Mouse (Mus musculus) lung, embryonic 14.5 days (tissue): Measurements from ENCODE around the gene Gm20481. TPM values are rescaled to one million over a fixed set of nuclear protein-coding genes. Genes with fewer than 3 reads are reported as not detected.
"Not testable (repeated sequence)": the region's sequence is repeated elsewhere in the genome, so short reads cannot be mapped to it uniquely, and the experiment has no call there.

Source experiments
- ATAC-seq: fragments of 200-750 bp; cut with Nextera tagmentation; 2 replicates; pipeline ENCODE4 v1.8.0; 2017; ENCODE audit warnings: mild to moderate bottlenecking, moderate TSS enrichment, moderate library complexity; ENCODE audit not compliant: insufficient read depth
- DNase-seq: peaks from one replicate; pipeline ENCODE4 v3.0.0-alpha.2; 2015
- H3K27ac ChIP-seq: fragments of 300-500 bp; sonication (generic); 2 replicates; pipeline ENCODE4 v1.5.1; 2014; ENCODE audit warnings: low read depth, mild to moderate bottlenecking, moderate library complexity
- H3K27me3 ChIP-seq: fragments of 300-500 bp; sonication (generic); 2 replicates; pipeline ENCODE4 v1.6.1; 2014; ENCODE audit warnings: low read length, control low read depth; ENCODE audit not compliant: insufficient read depth
- H3K36me3 ChIP-seq: fragments of 300-500 bp; sonication (generic); 2 replicates; pipeline ENCODE4 v1.6.1; 2014; ENCODE audit warnings: control low read depth; ENCODE audit not compliant: insufficient read depth
- H3K4me1 ChIP-seq: fragments of 300-500 bp; sonication (generic); 2 replicates; pipeline ENCODE4 v1.6.1; 2014; ENCODE audit warnings: antibody characterized with exemption, control low read depth; ENCODE audit not compliant: insufficient read depth
- H3K4me2 ChIP-seq: fragments of 300-500 bp; sonication (generic); 2 replicates; pipeline ENCODE4 v1.6.1; 2014; ENCODE audit warnings: mild to moderate bottlenecking
- H3K4me3 ChIP-seq: fragments of 300-500 bp; sonication (generic); 2 replicates; pipeline ENCODE4 v1.5.1; 2014; ENCODE audit warnings: low read depth, low read length
- H3K9ac ChIP-seq: fragments of 300-500 bp; sonication (generic); 2 replicates; pipeline ENCODE4 v1.6.1; 2014
- H3K9me3 ChIP-seq: fragments of 300-500 bp; sonication (generic); 2 replicates; pipeline ENCODE4 v1.6.1; 2016; ENCODE audit warnings: low read depth, low read length, control low read depth
- CTCF ChIP-seq: IDR thresholded peaks from 2 replicates; pipeline ENCODE4 v1.5.1; 2016; ENCODE audit warnings: antibody characterized with exemption, low read depth
- WGBS: fragments of 180-500 bp; shearing (Covaris S2); extraction: QIAGEN DNeasy Blood & Tissue Kit; methylation state at CpG from one replicate; pipeline ENCODE4 v1.1.7; 2014; 5-methylcytosine and 5-hydroxymethylcytosine counted together
- polyA plus RNA-seq: library from polyadenylated mRNA; unstranded; fragments of >200 nt; fragmentation: Nextera tagmentation; extraction: Ambion mirVana; gene quantifications from 2 replicates; pipeline ENCODE4 v1.2.1, GENCODE M21; 2014

Gene Gm20481
- polyA plus RNA-seq, 1 experiment from 2014 or later, result not detected

GRCm38 (mm10) chr17:34952378-34953040 lies 17.2 kb upstream of the Gm20481 start:
- WGBS, result 1% methylated on average over 23 of the region's 23 CpGs
- H3K36me3 ChIP-seq, result peaks cover 25% of the 10 kb centered on the region
- peak overlapping the region; percentile 97 for H3K4me2 ChIP-seq
- H3K9ac ChIP-seq, result peak overlapping the region; percentile 99
- H3K4me1 ChIP-seq, result peaks cover 8% of the 10 kb centered on the region
- no peaks in the 10 kb centered on the region for H3K9me3 ChIP-seq
- peak overlapping the region; percentile 99 for H3K4me3 ChIP-seq
- ATAC-seq (peak; percentile 74), DNase-seq (peak; percentile 90)
- peak; percentile 78 for TF ChIP-seq CTCF
- peak overlapping the region; percentile 96 for H3K27ac ChIP-seq
- H3K27me3 ChIP-seq, result peaks cover 7% of the 10 kb centered on the region; the same call in 1 of the 2 replicates

- H3K9me3 ChIP-seq, result no peaks in the 10 kb centered on the region
- peak overlapping the region; percentile 97; the same call in 1 of the 2 replicates for H3K4me2 ChIP-seq
- no peak for DNase-seq
- no peak overlapping the region for H3K27ac ChIP-seq
- ATAC-seq, result no peak
- peaks cover 7% of the 10 kb centered on the region; the same call in 1 of the 2 replicates for H3K27me3 ChIP-seq
- H3K4me3 ChIP-seq, result 0 out of 2 replicates have a peak overlapping the region, but pooled peaks have one; percentile 99
- peaks cover 25% of the 10 kb centered on the region for H3K36me3 ChIP-seq
- WGBS, result 84% methylated on average over 3 of the region's 3 CpGs
- H3K9ac ChIP-seq, result no peak overlapping the region
- peaks cover 8% of the 10 kb centered on the region for H3K4me1 ChIP-seq
- no peak for TF ChIP-seq CTCF
Observed at GRCm38 (mm10) chr17:34953258-34953657, 16.5 kb upstream of the Gm20481 start.

GRCm38 (mm10) chr17:34953904-34954303 lies 15.8 kb upstream of the Gm20481 start:
- Histone ChIP-seq H3K4me3 (no peak overlapping the region), H3K36me3 (peaks cover 25% of the 10 kb centered on the region), H3K4me2 (no peak overlapping the region), H3K9ac (no peak overlapping the region), H3K4me1 (peaks cover 8% of the 10 kb centered on the region), H3K9me3 (no peaks in the 10 kb centered on the region), H3K27ac (no peak overlapping the region), H3K27me3 (peaks cover 7% of the 10 kb centered on the region; the same call in 1 of the 2 replicates)
- DNase-seq (no peak), ATAC-seq (no peak)
- 90% methylated on average over 4 of the region's 4 CpGs for WGBS
- no peak for TF ChIP-seq CTCF

- WGBS, result 86% methylated on average over 4 of the region's 4 CpGs
- ATAC-seq (no peak), DNase-seq (no peak)
- Histone ChIP-seq H3K4me2 (no peak overlapping the region), H3K27ac (no peak overlapping the region), H3K4me1 (peaks cover 8% of the 10 kb centered on the region), H3K36me3 (peaks cover 20% of the 10 kb centered on the region), H3K27me3 (peaks cover 7% of the 10 kb centered on the region; the same call in 1 of the 2 replicates), H3K4me3 (no peak overlapping the region), H3K9me3 (no peaks in the 10 kb centered on the region), H3K9ac (no peak overlapping the region)
- TF ChIP-seq CTCF, result no peak
Observed at GRCm38 (mm10) chr17:34954831-34955230, 14.9 kb upstream of the Gm20481 start.

- ATAC-seq (no peak), DNase-seq (no peak)
- no peak overlapping the region for H3K9ac ChIP-seq
- H3K9me3 ChIP-seq, result no peaks in the 10 kb centered on the region
- peaks cover 3% of the 10 kb centered on the region for H3K4me1 ChIP-seq
- H3K27ac ChIP-seq, result no peak overlapping the region
- peaks cover 7% of the 10 kb centered on the region; the same call in 1 of the 2 replicates for H3K27me3 ChIP-seq
- H3K4me3 ChIP-seq, result no peak overlapping the region
- no peak for TF ChIP-seq CTCF
- no peak overlapping the region for H3K4me2 ChIP-seq
- peaks cover 9% of the 10 kb centered on the region for H3K36me3 ChIP-seq
- 67% methylated on average over 3 of the region's 3 CpGs for WGBS
Observed at GRCm38 (mm10) chr17:34955884-34956283, 13.8 kb upstream of the Gm20481 start.

GRCm38 (mm10) chr17:34956340-34956739 lies 13.4 kb upstream of the Gm20481 start:
- Histone ChIP-seq H3K4me1 (no peaks in the 10 kb centered on the region), H3K4me2 (no peak overlapping the region), H3K4me3 (no peak overlapping the region), H3K9me3 (no peaks in the 10 kb centered on the region), H3K27me3 (peaks cover 7% of the 10 kb centered on the region; the same call in 1 of the 2 replicates), H3K27ac (no peak overlapping the region), H3K9ac (no peak overlapping the region), H3K36me3 (peaks cover 5% of the 10 kb centered on the region)
- 28% methylated on average over 1 of the region's 1 CpGs for WGBS
- DNase-seq, result peak; percentile 71
- no peak for ATAC-seq
- peak; percentile 55 for TF ChIP-seq CTCF

GRCm38 (mm10) chr17:34957291-34957690 lies 12.4 kb upstream of the Gm20481 start:
- not testable (repeated sequence) for H3K4me2 ChIP-seq, DNase-seq, H3K36me3 ChIP-seq, H3K4me1 ChIP-seq, H3K4me3 ChIP-seq, H3K9ac ChIP-seq, ATAC-seq, H3K9me3 ChIP-seq, H3K27me3 ChIP-seq, H3K27ac ChIP-seq
- 14% methylated on average over 32 of the region's 40 CpGs for WGBS

GRCm38 (mm10) chr17:34957966-34958365 lies 11.7 kb upstream of the Gm20481 start:
- not testable (repeated sequence) for H3K27ac ChIP-seq, H3K27me3 ChIP-seq, H3K4me2 ChIP-seq, H3K4me3 ChIP-seq, ATAC-seq, H3K4me1 ChIP-seq, H3K9me3 ChIP-seq, H3K9ac ChIP-seq, H3K36me3 ChIP-seq, DNase-seq
- 31% methylated on average over 22 of the region's 40 CpGs for WGBS

GRCm38 (mm10) chr17:34958734-34959129 lies 11.0 kb upstream of the Gm20481 start:
- Histone ChIP-seq H3K9ac (0 out of 2 replicates have a peak overlapping the region, but pooled peaks have one; percentile 13), H3K4me3 (peak overlapping the region; percentile 41), H3K4me2 (peak overlapping the region; percentile 79)
- H3K27me3 ChIP-seq, H3K9me3 ChIP-seq, H3K36me3 ChIP-seq, DNase-seq, H3K27ac ChIP-seq, H3K4me1 ChIP-seq: not testable (repeated sequence)
- ATAC-seq, result peak; percentile 15
- WGBS, result 0% methylated on average over 13 of the region's 47 CpGs

- H3K9me3 ChIP-seq, H3K4me1 ChIP-seq, H3K36me3 ChIP-seq, H3K27me3 ChIP-seq: not testable (repeated sequence)
- Histone ChIP-seq H3K4me3 (peak within 1 kb of the TSS; percentile 41), H3K4me2 (peak within 1 kb of the TSS; percentile 79), H3K9ac (peak within 1 kb of the TSS; percentile 63), H3K27ac (peak within 1 kb of the TSS; percentile 96)
- ATAC-seq, result peak; percentile 94
- peak; percentile 94 for DNase-seq
- under 1% methylated on average over 25 of the region's 32 CpGs for WGBS
Observed at GRCm38 (mm10) chr17:34959130-34959778, 10.5 kb upstream of the Gm20481 start, which contains the start of gene Hspa1b. Gene Hspa1b, minus strand, starts transcription at chr17:34959238.
